Comparison of ENCODE assay signal across 10 mouse cellular contexts in the genomic region with DNA sequence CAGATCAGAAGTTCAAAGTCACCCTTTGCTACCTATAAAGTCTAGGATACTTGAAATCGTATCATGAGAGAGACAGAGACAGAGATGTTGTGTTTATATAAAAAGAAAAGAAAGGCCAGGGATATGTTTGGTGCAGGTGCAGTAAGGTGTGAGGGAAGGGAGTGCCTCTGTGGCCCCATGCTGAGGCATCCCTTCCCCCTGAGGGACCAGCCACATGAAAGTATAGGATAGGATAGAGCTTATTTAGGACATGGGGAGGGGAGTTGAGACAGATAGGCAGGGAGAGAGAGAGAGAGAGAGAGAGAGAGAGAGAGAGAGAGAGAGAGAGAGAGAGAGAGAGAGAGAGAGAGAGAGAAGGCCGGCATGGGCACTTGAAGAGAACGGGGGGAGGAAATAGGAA.
DNase-seq lines count a peak whose midpoint lies in the region; ATAC-seq lines count a peak whose summit lies in the region.
"Had no signal": no experiment of that assay in that cellular context is flagged by ENCODE, and none has a peak within 500 bp of the region (broad histone marks: within the 10 kb centered on the region; RNA-seq: fewer than 3 reads in every experiment).

No protein-coding gene starts in this region.

- no peaks in the 10 kb centered on the region for H3K36me3 ChIP-seq in intestine, embryonic 14.5 days (ENCODE audit: control insufficient read depth, insufficient read depth, low read length)
- H3K36me3 ChIP-seq in intestine, embryonic 16.5 days (ENCODE audit: control insufficient read depth, insufficient read depth, low read length), result no peaks in the 10 kb centered on the region
- no peaks in the 10 kb centered on the region for H3K36me3 ChIP-seq in embryonic facial prominence, embryonic 12.5 days
- no peaks in the 10 kb centered on the region for H3K36me3 ChIP-seq in forebrain, embryonic 16.5 days (ENCODE audit: control insufficient read depth, insufficient read depth)
- H3K36me3 ChIP-seq in midbrain, embryonic 12.5 days, result no peaks in the 10 kb centered on the region

- DNase-seq in intestine, embryonic 14.5 days (ENCODE audit: low spot score), result no peak
- DNase-seq in natural killer cell, adult 2 months (ENCODE audit: low spot score in 2 of 2), result no peak
- DNase-seq in adrenal gland, postnatal 4 days (ENCODE audit: low spot score in 2 of 2), result no peak
- no peak for DNase-seq in liver
- DNase-seq: cerebellum, adult 9-10 months; lung, postnatal 10 days had no signal

- H3K27me3 ChIP-seq in intestine, embryonic 14.5 days (replicated peaks; ENCODE audit: control insufficient read depth, insufficient read depth, low read length), result 0 out of 2 replicates have a peak, but pooled peaks cover 6% of the 10 kb centered on the region
- no peaks in the 10 kb centered on the region for H3K27me3 ChIP-seq in intestine, embryonic 16.5 days (replicated peaks; ENCODE audit: control insufficient read depth, insufficient read depth, low read length)
- H3K27me3 ChIP-seq in embryonic facial prominence, embryonic 12.5 days, result 0 out of 2 replicates have a peak, but pooled peaks cover 5% of the 10 kb centered on the region
- no peaks in the 10 kb centered on the region for H3K27me3 ChIP-seq in forebrain, embryonic 16.5 days (replicated peaks; ENCODE audit: control insufficient read depth, insufficient read depth, low read length)
- H3K27me3 ChIP-seq in midbrain, embryonic 12.5 days, result peaks cover 37% of the 10 kb centered on the region

- peak overlapping the region; percentile 3; the same call in 1 of the 2 replicates for H3K4me2 ChIP-seq in intestine, embryonic 14.5 days (ENCODE audit: low read length)
- H3K4me2 ChIP-seq in intestine, embryonic 16.5 days (ENCODE audit: low read depth, low read length), result no peak overlapping the region
- peak overlapping the region; percentile 33 for H3K4me2 ChIP-seq in embryonic facial prominence, embryonic 12.5 days (replicated peaks)
- peak overlapping the region; percentile 40 for H3K4me2 ChIP-seq in forebrain, embryonic 16.5 days (ENCODE audit: low read length)
- peak overlapping the region; percentile 40 for H3K4me2 ChIP-seq in midbrain, embryonic 12.5 days (replicated peaks)

- H3K9me3 ChIP-seq in intestine, embryonic 14.5 days (ENCODE audit: control insufficient read depth, low read length), result no peaks in the 10 kb centered on the region
- no peaks in the 10 kb centered on the region for H3K9me3 ChIP-seq in intestine, embryonic 16.5 days (ENCODE audit: control insufficient read depth, low read length)
- no peaks in the 10 kb centered on the region for H3K9me3 ChIP-seq in embryonic facial prominence, embryonic 12.5 days
- H3K9me3 ChIP-seq in forebrain, embryonic 16.5 days (ENCODE audit: control insufficient read depth, low read length), result no peaks in the 10 kb centered on the region
- no peaks in the 10 kb centered on the region for H3K9me3 ChIP-seq in midbrain, embryonic 12.5 days

- no peak overlapping the region for H3K27ac ChIP-seq in intestine, embryonic 14.5 days (ENCODE audit: low read depth)
- H3K27ac ChIP-seq in intestine, embryonic 16.5 days (ENCODE audit: low read length), result no peak overlapping the region
- H3K27ac ChIP-seq in embryonic facial prominence, embryonic 12.5 days, result no peak overlapping the region
- H3K27ac ChIP-seq in forebrain, embryonic 16.5 days (ENCODE audit: low read length), result no peak overlapping the region
- H3K27ac ChIP-seq in midbrain, embryonic 12.5 days (replicated peaks), result peak overlapping the region; percentile 39

- no peak overlapping the region for H3K9ac ChIP-seq in intestine, embryonic 14.5 days (ENCODE audit: low read length)
- H3K9ac ChIP-seq in intestine, embryonic 16.5 days (ENCODE audit: low read depth, low read length), result no peak overlapping the region
- H3K9ac ChIP-seq in embryonic facial prominence, embryonic 12.5 days, result no peak overlapping the region
- H3K9ac ChIP-seq in forebrain, embryonic 16.5 days (replicated peaks; ENCODE audit: low read depth, low read length), result no peak overlapping the region
- no peak overlapping the region for H3K9ac ChIP-seq in midbrain, embryonic 12.5 days (replicated peaks)

- WGBS in intestine, embryonic 14.5 days, result 16% methylated on average over 3 of the region's 3 CpGs
- 13% methylated on average over 3 of the region's 3 CpGs for WGBS in intestine, embryonic 16.5 days
- 11% methylated on average over 3 of the region's 3 CpGs for WGBS in embryonic facial prominence, embryonic 12.5 days
- WGBS in forebrain, embryonic 16.5 days, result 4% methylated on average over 3 of the region's 3 CpGs
- 10% methylated on average over 2 of the region's 3 CpGs for WGBS in midbrain, embryonic 12.5 days

- ATAC-seq in intestine, embryonic 14.5 days (replicated peaks; ENCODE audit: low FRiP score, low TSS enrichment, low read depth), result no peak
- no peak for ATAC-seq in intestine, embryonic 16.5 days
- ATAC-seq in embryonic facial prominence, embryonic 12.5 days (ENCODE audit: insufficient number of reproducible peaks, insufficient read depth, low FRiP score, low TSS enrichment), result no peak
- ATAC-seq in forebrain, embryonic 16.5 days, result no peak
- ATAC-seq in midbrain, embryonic 12.5 days (ENCODE audit: low FRiP score, low read depth), result no peak

- H3K4me1 ChIP-seq in intestine, embryonic 14.5 days (replicated peaks; ENCODE audit: control insufficient read depth, insufficient read depth, low read length), result peaks cover 22% of the 10 kb centered on the region
- H3K4me1 ChIP-seq in intestine, embryonic 16.5 days (ENCODE audit: control insufficient read depth, insufficient read depth, low read length), result peaks cover 7% of the 10 kb centered on the region; the same call in 1 of the 2 replicates
- peaks cover 65% of the 10 kb centered on the region for H3K4me1 ChIP-seq in embryonic facial prominence, embryonic 12.5 days
- peaks cover 55% of the 10 kb centered on the region for H3K4me1 ChIP-seq in forebrain, embryonic 16.5 days (replicated peaks; ENCODE audit: control insufficient read depth, insufficient read depth, low read length)
- peaks cover 63% of the 10 kb centered on the region for H3K4me1 ChIP-seq in midbrain, embryonic 12.5 days

- no peak overlapping the region for H3K4me3 ChIP-seq in intestine, embryonic 14.5 days (ENCODE audit: low read depth, low read length)
- no peak overlapping the region for H3K4me3 ChIP-seq in intestine, embryonic 16.5 days (ENCODE audit: low read length)
- no peak overlapping the region for H3K4me3 ChIP-seq in embryonic facial prominence, embryonic 12.5 days
- no peak overlapping the region for H3K4me3 ChIP-seq in forebrain, embryonic 16.5 days (replicated peaks; ENCODE audit: low read length)
- H3K4me3 ChIP-seq in midbrain, embryonic 12.5 days, result 0 out of 2 replicates have a peak overlapping the region, but pooled peaks have one; percentile 9
